Mouse (Mus musculus) stomach, postnatal 0 days (tissue): Measurements from ENCODE around the gene Degs1.

Experiments
- CTCF ChIP-seq: IDR thresholded peaks from 2 replicates; pipeline ENCODE4 v1.5.1; 2016; ENCODE audit warnings: antibody characterized with exemption, low read depth, mild to moderate bottlenecking, moderate library complexity
- EP300 ChIP-seq: optimal IDR thresholded peaks from 2 replicates; pipeline ENCODE3; 2016; ENCODE audit warnings: antibody characterized with exemption

GRCm38 (mm10) chr1:182237386-182237785 is 45.2 kb downstream of the Degs1 start:
- no peak for TF ChIP-seq CTCF
- TF ChIP-seq EP300 = no peak
